Mouse (Mus musculus) heart, adult 2 months (tissue): ENCODE measurements around the gene Gart.

Experiments used
- CTCF ChIP-seq: fragments of 200-600 bp; IDR thresholded peaks from 2 replicates; pipeline ENCODE4 v1.8.1; 2022; ENCODE audit warnings: antibody characterized with exemption, mild to moderate bottlenecking, moderate library complexity
- EP300 ChIP-seq: fragments of 200-500 bp; IDR thresholded peaks from 2 replicates; pipeline ENCODE4 v1.6.1; 2011; ENCODE audit warnings: low read depth, low read length, control low read depth; ENCODE audit not compliant: insufficient read depth
- POLR2A ChIP-seq: fragments of 200-500 bp; IDR thresholded peaks from 2 replicates; pipeline ENCODE4 v1.6.1; 2011; ENCODE audit warnings: mild to moderate bottlenecking, low read depth, low read length, control low read depth; ENCODE audit not compliant: insufficient read depth

DNA sequence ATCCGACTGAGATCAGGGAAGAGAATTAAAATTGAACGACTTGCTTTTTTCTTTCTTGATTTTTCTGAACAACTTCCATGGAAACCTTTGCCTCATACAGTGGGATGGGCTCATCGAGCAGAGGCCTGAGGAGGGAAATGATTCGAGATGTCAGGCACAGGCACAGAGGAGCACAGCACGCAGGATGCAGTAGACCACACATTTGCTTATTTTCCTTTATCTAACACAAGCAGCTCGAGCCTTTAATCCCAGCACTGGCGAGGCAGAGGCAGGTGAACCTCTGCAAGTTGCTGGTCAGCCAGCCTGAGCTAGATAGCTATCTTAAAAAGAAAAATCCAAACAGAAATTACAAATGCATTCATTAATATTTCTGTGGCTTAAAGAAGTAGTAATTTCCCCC is 43.0 kb upstream of the Gart start:
- no peak for TF ChIP-seq POLR2A
- TF ChIP-seq EP300 = no peak
- no peak for TF ChIP-seq CTCF
